Mouse (Mus musculus) erythroblast, embryonic 14.5 days (primary cell): ENCODE data around the gene Prickle2. TPM values are rescaled to one million over a fixed set of nuclear protein-coding genes. Genes with fewer than 3 reads are reported as not detected.

Experiments
- H3K27me3 ChIP-seq: 2 replicates; pipeline ENCODE4 v1.6.1; 2012; ENCODE audit warnings: inconsistent platforms; ENCODE audit not compliant: control insufficient read depth
- H3K36me3 ChIP-seq: 2 replicates; pipeline ENCODE4 v1.6.1; 2012; ENCODE audit warnings: mild to moderate bottlenecking, inconsistent platforms; ENCODE audit not compliant: control insufficient read depth
- H3K4me1 ChIP-seq: 2 replicates; pipeline ENCODE4 v1.6.1; 2012; ENCODE audit warnings: inconsistent platforms; ENCODE audit not compliant: control insufficient read depth
- H3K4me3 ChIP-seq: replicated peaks from 2 replicates; pipeline ENCODE3; 2012; ENCODE audit warnings: moderate library complexity, mild to moderate bottlenecking, inconsistent platforms
- H3K9me3 ChIP-seq: 2 replicates; pipeline ENCODE4 v1.6.1; 2012; ENCODE audit warnings: low read length, inconsistent platforms, mixed read lengths; ENCODE audit not compliant: control insufficient read depth
- GATA1 ChIP-seq: IDR thresholded peaks from 2 replicates; pipeline ENCODE4 v1.6.1; 2012; ENCODE audit warnings: low read length, inconsistent platforms, mixed read lengths
- TAL1 ChIP-seq: IDR thresholded peaks from 3 replicates; pipeline ENCODE4 v1.6.1; 2012; ENCODE audit warnings: low read length, inconsistent platforms, mixed read lengths
- polyA plus RNA-seq: library from polyadenylated mRNA; stranded (reverse); fragments of >175 nt; gene quantifications from 2 replicates; pipeline ENCODE4 v1.2.3, GENCODE M21; 2012

The Prickle2 gene
- not detected in 2 replicates for polyA plus RNA-seq

DNA sequence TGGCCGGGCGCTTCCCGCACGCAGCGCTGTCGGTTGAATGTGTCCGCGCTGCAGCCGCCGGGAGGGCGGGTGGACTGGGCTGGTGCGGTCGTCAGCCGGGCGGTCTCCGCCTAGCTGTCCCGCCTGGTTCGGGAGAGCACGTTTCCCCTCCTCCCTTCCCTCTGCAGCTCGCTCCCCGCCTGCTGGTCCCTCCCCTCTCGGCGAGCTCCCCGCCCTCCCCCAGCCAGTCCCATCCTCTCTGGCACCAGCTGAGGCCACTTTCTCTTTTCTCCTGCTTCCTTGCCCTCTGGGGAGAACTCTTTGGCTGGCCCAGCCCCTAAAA is at the start of gene Prickle2:
Gene Prickle2, minus strand, starts transcription at position 11 of the 322 bp plus-strand sequence.
- Histone ChIP-seq H3K27me3 (peaks cover 26% of the 10 kb centered on the region), H3K4me3 (peak within 1 kb of the TSS; percentile 18), H3K36me3 (no peaks in the 10 kb centered on the region), H3K4me1 (no peaks in the 10 kb centered on the region), H3K9me3 (no peaks in the 10 kb centered on the region)
- TF ChIP-seq GATA1 (no peak), TAL1 (no peak)

DNA sequence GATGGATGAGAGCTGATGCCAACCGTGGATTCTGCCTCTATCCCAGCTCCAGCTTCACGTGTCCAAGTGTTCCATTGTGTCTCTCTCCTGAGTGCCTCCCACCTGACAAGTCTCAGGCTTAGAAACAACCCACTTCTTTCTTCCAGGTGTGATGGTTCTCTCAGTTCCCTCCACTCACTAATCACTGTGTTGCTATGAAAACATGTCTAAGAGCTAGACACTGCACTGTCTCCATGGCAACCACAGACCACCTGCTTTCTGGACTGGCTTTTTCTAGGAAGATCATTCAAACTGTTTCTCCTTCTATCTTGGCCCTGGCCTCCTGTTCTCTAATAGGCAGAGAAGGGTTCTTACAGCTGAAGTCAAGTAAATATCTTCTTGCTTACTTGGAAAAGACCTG is 46.8 kb upstream of the Prickle2 start:
- Histone ChIP-seq H3K4me3 (no peak overlapping the region), H3K4me1 (no peaks in the 10 kb centered on the region), H3K36me3 (no peaks in the 10 kb centered on the region), H3K9me3 (no peaks in the 10 kb centered on the region), H3K27me3 (no peaks in the 10 kb centered on the region)
- no peak for TF ChIP-seq GATA1
- TF ChIP-seq TAL1, result no peak

DNA sequence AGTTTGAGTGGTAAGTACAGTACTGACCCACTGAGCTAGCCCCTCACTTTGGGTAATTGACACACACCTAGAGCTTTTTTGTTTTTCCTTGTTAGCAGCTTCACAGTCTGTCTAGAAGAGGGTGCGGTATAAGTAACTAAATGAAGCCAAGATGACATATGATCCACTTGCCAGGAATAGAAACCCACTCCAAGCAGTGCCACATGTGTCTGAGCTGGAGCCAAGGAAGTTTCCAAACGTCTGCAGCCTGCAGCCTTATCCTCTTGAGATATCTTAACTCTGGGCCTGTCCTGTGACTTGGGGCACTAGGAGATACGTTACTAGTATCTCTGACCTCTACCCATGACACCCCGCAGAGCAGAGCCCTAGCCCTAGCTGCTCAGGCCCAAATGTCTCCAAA is 43.5 kb upstream of the Prickle2 start:
- H3K36me3 ChIP-seq, result no peaks in the 10 kb centered on the region
- H3K4me3 ChIP-seq, result no peak overlapping the region
- H3K4me1 ChIP-seq, result no peaks in the 10 kb centered on the region
- no peaks in the 10 kb centered on the region for H3K27me3 ChIP-seq
- no peak for TF ChIP-seq GATA1
- TF ChIP-seq TAL1, result no peak
- H3K9me3 ChIP-seq, result no peaks in the 10 kb centered on the region

DNA sequence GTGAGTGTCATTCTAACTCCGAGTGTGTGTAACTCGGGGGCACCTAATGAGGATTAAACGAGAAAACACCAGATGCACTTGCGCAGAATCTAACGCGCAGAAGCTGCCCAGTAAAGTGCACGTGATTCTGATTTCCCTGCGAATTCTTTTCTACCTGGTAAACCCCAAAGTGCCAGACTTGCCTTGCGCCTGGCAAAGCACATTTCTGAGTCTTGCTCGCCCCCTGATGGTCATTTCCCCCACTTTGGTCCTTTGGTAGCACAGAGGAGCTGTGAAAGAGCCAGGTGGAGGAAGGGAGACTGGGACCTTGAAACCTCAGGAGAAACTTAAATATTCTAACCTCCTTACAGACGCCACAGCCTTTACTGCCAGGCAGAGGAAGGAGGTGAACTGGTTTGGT is 37.6 kb upstream of the Prickle2 start:
- Histone ChIP-seq H3K4me1 (no peaks in the 10 kb centered on the region), H3K27me3 (no peaks in the 10 kb centered on the region)

DNA sequence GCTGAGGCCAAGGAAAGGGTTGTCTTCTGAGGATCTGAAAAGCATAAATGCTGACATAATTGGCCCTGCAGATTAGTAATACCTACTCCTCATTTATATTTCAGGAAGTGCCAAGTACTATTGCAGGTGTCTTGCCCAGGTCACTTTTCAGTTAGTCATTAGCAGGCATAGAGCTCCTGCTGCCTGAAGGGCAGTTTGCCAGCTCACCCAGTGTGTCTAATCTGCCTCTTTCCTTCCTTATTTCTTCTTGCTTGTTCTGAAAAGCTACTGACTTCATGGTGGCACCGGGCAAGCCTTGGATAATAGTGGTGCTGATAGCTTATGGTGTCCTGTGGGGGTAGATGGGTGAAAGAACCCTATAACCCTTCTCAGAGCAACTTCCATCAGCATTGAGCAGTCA is 31.2 kb upstream of the Prickle2 start:
- TF ChIP-seq TAL1 (no peak), GATA1 (no peak)
- H3K4me3 ChIP-seq, result no peak overlapping the region
- H3K4me1 ChIP-seq, result no peaks in the 10 kb centered on the region
- H3K36me3 ChIP-seq, result no peaks in the 10 kb centered on the region
- H3K9me3 ChIP-seq, result peaks cover 7% of the 10 kb centered on the region; the same call in 1 of the 2 replicates
- H3K27me3 ChIP-seq, result no peaks in the 10 kb centered on the region

More for the DNA sequence above, 37.6 kb upstream of the Prickle2 start:
- Histone ChIP-seq H3K9me3 (peaks cover 3% of the 10 kb centered on the region; the same call in 1 of the 2 replicates), H3K36me3 (no peaks in the 10 kb centered on the region), H3K4me3 (no peak overlapping the region)
- TF ChIP-seq GATA1 (no peak), TAL1 (no peak)

DNA sequence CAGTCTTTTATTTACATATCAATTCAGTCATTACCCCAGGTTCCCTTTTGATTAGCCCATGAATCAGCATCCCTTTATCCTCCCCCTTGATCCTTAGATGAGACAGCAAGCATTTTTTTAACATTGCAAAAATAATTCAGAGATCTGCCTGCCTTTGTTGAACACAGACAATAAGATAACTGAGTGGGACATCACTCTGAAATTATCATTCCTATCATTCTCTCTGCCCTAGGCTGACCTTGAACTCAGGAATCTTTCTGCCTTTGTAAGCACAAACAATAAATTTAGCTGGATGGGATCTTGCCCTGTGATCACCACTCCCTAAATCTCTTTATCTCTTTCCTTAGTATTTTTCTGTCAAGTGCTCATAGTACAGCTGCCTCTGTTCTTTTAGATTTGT is 27.7 kb upstream of the Prickle2 start:
- H3K9me3 ChIP-seq, result peaks cover 4% of the 10 kb centered on the region; the same call in 1 of the 2 replicates
- TF ChIP-seq GATA1 (no peak), TAL1 (no peak)
- H3K4me1 ChIP-seq, result no peaks in the 10 kb centered on the region

DNA sequence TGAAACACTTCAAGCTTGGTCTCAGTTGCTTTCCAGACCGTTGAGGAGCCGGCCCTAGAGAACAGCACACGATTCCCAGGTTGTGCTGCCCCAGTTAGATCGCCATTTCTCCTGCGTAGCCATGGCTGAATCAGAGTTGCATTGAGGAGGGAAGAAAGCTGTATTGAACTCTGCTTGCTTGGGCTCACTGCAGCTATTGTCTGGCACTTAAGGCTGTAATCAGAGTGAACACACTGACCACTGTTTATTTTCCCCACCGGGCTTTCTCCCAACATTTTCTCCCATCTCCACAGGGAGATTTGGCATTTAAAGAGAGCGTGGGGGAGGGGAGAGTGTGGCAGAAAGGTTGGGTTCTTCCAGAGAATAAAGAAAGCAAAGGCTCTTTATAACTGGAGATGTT is 22.6 kb upstream of the Prickle2 start:
- Histone ChIP-seq H3K4me3 (no peak overlapping the region), H3K36me3 (no peaks in the 10 kb centered on the region), H3K27me3 (no peaks in the 10 kb centered on the region), H3K9me3 (no peaks in the 10 kb centered on the region), H3K4me1 (no peaks in the 10 kb centered on the region)
- TF ChIP-seq TAL1, result no peak
- TF ChIP-seq GATA1, result no peak

More for the DNA sequence above, 27.7 kb upstream of the Prickle2 start:
- H3K27me3 ChIP-seq, result no peaks in the 10 kb centered on the region
- no peak overlapping the region for H3K4me3 ChIP-seq
- H3K36me3 ChIP-seq, result no peaks in the 10 kb centered on the region

DNA sequence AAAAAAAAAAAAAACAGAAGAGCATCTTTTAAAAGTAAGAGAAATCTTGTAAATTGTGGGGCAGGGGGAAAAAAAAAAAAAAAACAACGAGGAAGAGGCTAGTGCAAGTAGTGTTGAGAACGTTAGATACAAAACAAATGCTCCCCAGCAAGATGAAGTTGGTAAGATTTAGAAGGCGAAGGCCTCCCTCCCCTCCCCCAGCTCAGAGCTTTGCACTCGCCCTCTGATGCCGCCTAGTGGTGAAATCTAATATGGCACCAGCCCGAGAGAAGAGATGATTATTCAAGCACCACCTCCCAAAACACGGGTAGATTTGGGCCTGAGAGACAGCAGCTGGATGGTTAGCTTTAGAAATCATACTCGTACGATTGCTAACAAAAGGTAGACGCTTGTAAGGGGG is 22.1 kb upstream of the Prickle2 start:
- TF ChIP-seq TAL1 (no peak), GATA1 (no peak)
- Histone ChIP-seq H3K4me3 (no peak overlapping the region), H3K36me3 (no peaks in the 10 kb centered on the region), H3K27me3 (no peaks in the 10 kb centered on the region), H3K4me1 (no peaks in the 10 kb centered on the region), H3K9me3 (no peaks in the 10 kb centered on the region)

DNA sequence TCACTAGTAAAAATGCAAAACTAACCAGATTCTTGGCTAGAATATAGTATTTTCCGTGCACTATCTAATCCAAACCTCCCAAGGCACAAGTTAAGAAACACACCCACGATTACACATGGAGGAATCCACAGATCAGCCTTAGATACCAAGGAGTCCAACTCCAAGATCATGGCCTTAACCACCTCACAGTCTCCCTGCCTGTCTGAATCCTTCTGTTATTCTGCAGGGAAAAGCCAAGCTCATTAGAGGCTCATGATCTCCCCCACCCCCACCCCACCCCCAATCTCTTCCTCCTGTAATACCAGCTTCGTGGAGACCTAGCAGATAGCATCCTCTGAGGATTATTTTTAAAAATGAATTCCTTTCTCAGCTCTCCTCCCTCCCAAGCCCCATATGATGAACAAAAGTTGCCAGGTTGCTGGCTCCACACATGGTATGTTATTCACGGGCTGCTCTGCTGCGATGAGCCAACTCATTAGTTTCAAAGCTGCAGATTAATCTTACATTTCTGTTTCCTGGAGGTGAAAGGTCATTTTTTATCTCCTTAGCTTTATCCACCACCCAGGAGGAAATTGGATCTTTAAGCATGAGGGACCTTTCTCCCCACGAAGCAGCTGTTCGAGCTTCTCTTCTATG is 21.5 kb upstream of the Prickle2 start:
- no peaks in the 10 kb centered on the region for H3K4me1 ChIP-seq

DNA sequence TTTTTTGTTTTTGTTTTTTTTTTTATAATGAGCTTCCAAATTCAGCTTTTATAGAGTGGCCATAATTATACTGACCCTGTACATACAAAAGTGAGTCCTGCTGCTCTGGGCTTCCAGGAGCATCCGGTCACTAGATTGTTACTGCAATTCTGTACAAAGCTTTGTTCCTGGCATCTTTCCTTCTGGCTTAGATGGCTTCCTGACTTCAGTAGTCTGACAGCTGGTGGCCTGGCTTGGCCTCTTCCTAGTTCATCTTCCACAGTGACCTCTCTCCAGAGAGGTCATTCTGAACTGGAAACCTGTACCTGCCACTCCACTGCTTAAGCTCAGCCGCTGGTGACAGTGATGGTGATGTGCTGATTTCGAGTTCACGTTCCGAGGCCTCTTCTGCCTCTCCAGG is 20.2 kb upstream of the Prickle2 start:
- Histone ChIP-seq H3K27me3 (no peaks in the 10 kb centered on the region), H3K36me3 (no peaks in the 10 kb centered on the region), H3K9me3 (no peaks in the 10 kb centered on the region), H3K4me1 (no peaks in the 10 kb centered on the region), H3K4me3 (no peak overlapping the region)
- TF ChIP-seq GATA1 (no peak), TAL1 (no peak)

More for the DNA sequence above, 21.5 kb upstream of the Prickle2 start:
- Histone ChIP-seq H3K9me3 (no peaks in the 10 kb centered on the region), H3K27me3 (no peaks in the 10 kb centered on the region), H3K36me3 (no peaks in the 10 kb centered on the region), H3K4me3 (no peak overlapping the region)
- TF ChIP-seq GATA1, result no peak
- no peak for TF ChIP-seq TAL1
